Mouse (Mus musculus) heart, adult 2 months (tissue): Measurements from ENCODE around the gene Gm20388. TPM values are rescaled to one million over a fixed set of nuclear protein-coding genes. Genes with fewer than 3 reads are reported as not detected.

Experiments used
- DNase-seq, 2 experiments: peaks; one replicate each; pipeline ENCODE4 v3.0.0; 2021
- H3K27ac ChIP-seq: fragments of 200-600 bp; 2 replicates; pipeline ENCODE4 v1.8.1; 2022
- H3K27me3 ChIP-seq: fragments of 200-500 bp; 2 replicates; pipeline ENCODE4 v1.6.1; 2012; ENCODE audit warnings: mild to moderate bottlenecking, low read length, inconsistent platforms, mixed read lengths; ENCODE audit not compliant: control insufficient read depth, insufficient read depth
- H3K36me3 ChIP-seq: fragments of 200-500 bp; 2 replicates; pipeline ENCODE4 v1.6.1; 2012; ENCODE audit warnings: low read length, inconsistent platforms; ENCODE audit not compliant: control insufficient read depth, insufficient read depth
- H3K4me1 ChIP-seq: fragments of 200-500 bp; 2 replicates; pipeline ENCODE4 v1.6.1; 2011; ENCODE audit warnings: low read length; ENCODE audit not compliant: control insufficient read depth, insufficient read depth
- H3K4me3 ChIP-seq: fragments of 200-600 bp; 2 replicates; pipeline ENCODE4 v1.8.1; 2022
- H3K79me2 ChIP-seq: fragments of 200-500 bp; replicated peaks from 2 replicates; pipeline ENCODE4 v1.6.1; 2012; ENCODE audit warnings: mild to moderate bottlenecking, inconsistent platforms, low read length, moderate library complexity, mixed read lengths; ENCODE audit not compliant: control insufficient read depth, insufficient read depth
- H3K9ac ChIP-seq: fragments of 200-500 bp; 2 replicates; pipeline ENCODE4 v1.6.1; 2012; ENCODE audit warnings: low read depth, mild to moderate bottlenecking, control low read depth, inconsistent platforms, low read length, mixed read lengths
- CTCF ChIP-seq: fragments of 200-600 bp; IDR thresholded peaks from 2 replicates; pipeline ENCODE4 v1.8.1; 2022; ENCODE audit warnings: antibody characterized with exemption, mild to moderate bottlenecking, moderate library complexity
- EP300 ChIP-seq: fragments of 200-500 bp; IDR thresholded peaks from 2 replicates; pipeline ENCODE4 v1.6.1; 2011; ENCODE audit warnings: low read depth, low read length, control low read depth; ENCODE audit not compliant: insufficient read depth
- POLR2A ChIP-seq: fragments of 200-500 bp; IDR thresholded peaks from 2 replicates; pipeline ENCODE4 v1.6.1; 2011; ENCODE audit warnings: mild to moderate bottlenecking, low read depth, low read length, control low read depth; ENCODE audit not compliant: insufficient read depth
- WGBS: fragments of 180-500 bp; shearing (Covaris S2); methylation state at CpG from one replicate; pipeline ENCODE4 v1.1.7; 2018; 5-methylcytosine and 5-hydroxymethylcytosine counted together
- intact Hi-C: fragments of 180-260 bp; cut with DNase I; formaldehyde crosslinking; loops from one replicate; pipeline ENCODE4 v1.15.1; 2025
- polyA plus RNA-seq: library from polyadenylated mRNA; depleted of rRNA; stranded (reverse); fragments of >200 nt; gene quantifications from 2 replicates; pipeline ENCODE4 v1.2.3, GENCODE M21; 2012
- total RNA-seq, 2 experiments: library from RNA; stranded (reverse); gene quantifications; 2 replicates each; pipeline ENCODE4 v1.2.3; 2021

Gene Gm20388
- total and polyA plus RNA-seq, 3 experiments, result 1.8 to 32.3 TPM; not detected in 1

DNA sequence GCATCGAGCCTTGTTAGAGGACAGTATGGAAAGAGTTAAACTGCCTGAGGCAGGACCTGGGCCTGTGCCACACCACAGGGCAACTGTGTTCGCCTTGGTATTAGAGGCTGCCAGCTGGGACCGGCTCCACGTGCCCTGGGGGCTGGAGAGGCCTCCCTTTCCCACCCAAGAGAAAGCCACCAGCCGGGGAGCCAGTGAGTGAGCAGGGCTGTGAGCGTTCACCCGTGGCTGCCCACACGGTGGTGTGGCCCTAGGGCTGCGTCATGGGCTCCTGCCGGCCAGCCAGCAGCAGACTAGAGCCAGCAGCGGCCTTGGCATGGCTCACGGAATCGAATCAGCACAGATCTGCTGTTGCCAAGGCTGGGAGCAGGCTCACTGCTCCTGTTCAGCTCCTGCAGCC lies 359.8 kb downstream of the Gm20388 start:
- peak in 1 of 2 experiments; percentile 76 for DNase-seq
- H3K4me3 ChIP-seq, result peak overlapping the region; percentile 18; the same call in 1 of the 2 replicates
- no peaks in the 10 kb centered on the region for H3K36me3 ChIP-seq
- TF ChIP-seq CTCF, result peak; percentile 17
- TF ChIP-seq POLR2A, result no peak
- intact Hi-C loops, result no loop called here
- peak overlapping the region; percentile 58; the same call in 1 of the 2 replicates for H3K27ac ChIP-seq
- H3K27me3 ChIP-seq, result no peaks in the 10 kb centered on the region
- peak overlapping the region; percentile 12; the same call in 1 of the 2 replicates for H3K9ac ChIP-seq
- 57% methylated on average over 13 of the region's 13 CpGs for WGBS
- no peaks in the 10 kb centered on the region for H3K79me2 ChIP-seq
- H3K4me1 ChIP-seq, result peaks cover 10% of the 10 kb centered on the region

- no peak overlapping the region for H3K9ac ChIP-seq
- H3K27me3 ChIP-seq, result no peaks in the 10 kb centered on the region
- no peak overlapping the region for H3K27ac ChIP-seq
- H3K79me2 ChIP-seq, result no peaks in the 10 kb centered on the region
- no peak overlapping the region for H3K4me3 ChIP-seq
- 77% methylated on average over 4 of the region's 4 CpGs for WGBS
- H3K36me3 ChIP-seq, result no peaks in the 10 kb centered on the region
- peaks cover 12% of the 10 kb centered on the region for H3K4me1 ChIP-seq
- no peak for DNase-seq
- TF ChIP-seq POLR2A (no peak), EP300 (no peak), CTCF (no peak)
- intact Hi-C loops, result no loop called here
These were observed 362.8 kb downstream of the Gm20388 start for GRCm38 (mm10) chr8:120273430-120273829.

GRCm38 (mm10) chr8:120276051-120276890 lies 365.6 kb downstream of the Gm20388 start:
- TF ChIP-seq POLR2A (0 out of 2 replicates have a peak, but pooled peaks have one; percentile 15), EP300 (peak; percentile 31; the same call in 1 of the 2 replicates), CTCF (no peak)
- Histone ChIP-seq H3K79me2 (no peaks in the 10 kb centered on the region), H3K36me3 (no peaks in the 10 kb centered on the region), H3K4me3 (peak overlapping the region; percentile 37), H3K27me3 (no peaks in the 10 kb centered on the region), H3K27ac (peak overlapping the region; percentile 75), H3K9ac (peak overlapping the region; percentile 11; the same call in 1 of the 2 replicates), H3K4me1 (peaks cover 14% of the 10 kb centered on the region)
- WGBS, result 3% methylated on average over 49 of the region's 49 CpGs
- intact Hi-C loops, result loop anchor here (2.0 to 5.0 kb wide), 2 partner anchors 86 to 97 kb away; no protein-coding TSS in a partner anchor
- peak; percentile 93 to 95 for DNase-seq

DNA sequence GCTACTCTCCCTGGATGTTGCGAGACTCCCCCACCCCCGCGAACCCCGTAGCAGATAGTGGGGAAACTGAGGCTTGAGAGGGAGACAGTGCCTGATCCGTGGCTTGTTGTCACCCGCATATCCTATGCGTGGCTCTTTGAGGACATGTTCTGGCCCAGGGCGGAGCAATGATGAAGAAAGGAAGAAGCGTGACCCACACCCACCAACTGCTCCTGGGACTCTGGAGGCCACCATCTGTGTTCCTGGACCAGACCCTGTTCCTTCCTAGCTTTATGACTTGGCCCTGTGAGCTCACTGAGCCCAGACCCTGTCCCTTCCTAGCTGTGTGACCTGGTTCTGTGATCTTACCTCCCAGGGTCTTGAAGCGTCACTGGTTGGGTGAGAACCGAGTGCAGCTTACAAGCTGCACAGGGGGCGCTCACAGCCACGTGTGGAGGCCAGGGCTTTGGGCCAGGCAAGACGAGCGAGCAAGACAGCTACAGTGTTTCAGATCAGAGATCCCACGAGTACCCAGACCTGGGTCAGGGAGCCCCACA lies 366.3 kb downstream of the Gm20388 start:
- peaks cover 16% of the 10 kb centered on the region for H3K4me1 ChIP-seq
- peak overlapping the region; percentile 6 for H3K9ac ChIP-seq
- intact Hi-C loops, result loop anchor here (2.0 to 5.0 kb wide), 2 partner anchors 85 to 98 kb away; no protein-coding TSS in a partner anchor
- peak overlapping the region; percentile 37 for H3K4me3 ChIP-seq
- H3K79me2 ChIP-seq, result no peaks in the 10 kb centered on the region
- TF ChIP-seq EP300 (peak; percentile 52; the same call in 1 of the 2 replicates), POLR2A (no peak), CTCF (peak; percentile 49)
- no peaks in the 10 kb centered on the region for H3K36me3 ChIP-seq
- H3K27ac ChIP-seq, result peak overlapping the region; percentile 75
- WGBS, result 9% methylated on average over 16 of the region's 16 CpGs
- peak in 1 of 2 experiments; percentile 71 for DNase-seq
- no peaks in the 10 kb centered on the region for H3K27me3 ChIP-seq

DNA sequence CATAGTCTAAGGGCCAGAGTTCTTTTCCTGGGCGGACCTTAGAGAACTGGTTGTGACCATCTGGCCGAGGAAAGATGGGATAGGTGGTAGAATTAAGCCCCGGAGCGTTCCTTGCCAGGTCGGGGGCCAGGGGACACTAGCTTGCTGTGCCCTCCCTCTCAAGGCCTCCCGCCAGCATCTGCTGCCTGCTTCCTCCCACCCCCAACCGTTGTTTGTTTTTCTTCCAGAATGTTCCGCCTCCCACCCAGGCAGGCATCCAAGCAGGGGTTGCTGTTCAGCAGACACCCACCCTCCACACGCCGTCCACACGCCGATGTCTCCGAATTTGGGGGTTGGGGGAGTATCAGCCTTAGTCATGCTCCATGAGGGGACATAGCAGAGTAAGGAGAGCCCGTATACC lies 367.4 kb downstream of the Gm20388 start:
- H3K27ac ChIP-seq, result no peak overlapping the region
- H3K9ac ChIP-seq, result no peak overlapping the region

More for the DNA sequence above, 367.4 kb downstream of the Gm20388 start:
- peaks cover 20% of the 10 kb centered on the region for H3K4me1 ChIP-seq
- no peaks in the 10 kb centered on the region for H3K79me2 ChIP-seq
- TF ChIP-seq EP300 (no peak), POLR2A (no peak), CTCF (no peak)
- H3K4me3 ChIP-seq, result no peak overlapping the region
- no peaks in the 10 kb centered on the region for H3K27me3 ChIP-seq
- intact Hi-C loops, result loop anchor here (5.0 kb wide), 1 partner anchor 84 kb away; no protein-coding TSS in a partner anchor
- no peaks in the 10 kb centered on the region for H3K36me3 ChIP-seq
- DNase-seq, result no peak
- WGBS, result 50% methylated on average over 14 of the region's 14 CpGs
